Mouse (Mus musculus) small intestine, adult 2 months (tissue): ENCODE measurements around the gene Pts. TPM values are rescaled to one million over a fixed set of nuclear protein-coding genes. Genes with fewer than 3 reads are reported as not detected.

Experiments
- H3K27ac ChIP-seq: fragments of 200-500 bp; 2 replicates; pipeline ENCODE4 v1.5.1; 2012; ENCODE audit warnings: low read depth, low read length, control low read depth, inconsistent platforms; ENCODE audit not compliant: insufficient read depth
- H3K27me3 ChIP-seq: fragments of 200-500 bp; 2 replicates; pipeline ENCODE4 v1.6.1; 2012; ENCODE audit warnings: mild to moderate bottlenecking, moderate library complexity, low read length, inconsistent platforms; ENCODE audit not compliant: control insufficient read depth, insufficient read depth
- H3K36me3 ChIP-seq: fragments of 200-500 bp; 2 replicates; pipeline ENCODE4 v1.6.1; 2012; ENCODE audit warnings: mild to moderate bottlenecking, low read length, control low read depth, inconsistent platforms; ENCODE audit not compliant: control insufficient read depth, insufficient read depth
- H3K4me1 ChIP-seq: fragments of 200-500 bp; 2 replicates; pipeline ENCODE4 v1.6.1; 2012; ENCODE audit warnings: low read length, inconsistent platforms, mixed read lengths; ENCODE audit not compliant: control insufficient read depth, insufficient read depth, insufficient read length
- H3K4me3 ChIP-seq: fragments of 200-500 bp; 2 replicates; pipeline ENCODE4 v1.5.1; 2012; ENCODE audit warnings: low read depth, mild to moderate bottlenecking, control low read depth, inconsistent platforms, low read length, moderate library complexity
- CTCF ChIP-seq: fragments of 200-500 bp; IDR thresholded peaks from 2 replicates; pipeline ENCODE4 v1.5.1; 2012; ENCODE audit warnings: low read depth, mild to moderate bottlenecking, control low read depth, inconsistent platforms, low read length, moderate library complexity, mixed read lengths; ENCODE audit not compliant: insufficient replicate concordance, insufficient read length; ENCODE audit errors: extremely low read depth
- POLR2A ChIP-seq: fragments of 200-500 bp; IDR thresholded peaks from 2 replicates; pipeline ENCODE4 v1.6.1; 2012; ENCODE audit warnings: low read depth, mild to moderate bottlenecking, control low read depth, inconsistent platforms, low read length, moderate library complexity
- WGBS: fragments of 180-500 bp; shearing (Covaris S2); methylation state at CpG from one replicate; pipeline ENCODE4 v1.1.7; 2018; 5-methylcytosine and 5-hydroxymethylcytosine counted together
- polyA plus RNA-seq: library from polyadenylated mRNA; depleted of rRNA; stranded (reverse); fragments of >200 nt; gene quantifications from 2 replicates; pipeline ENCODE4 v1.2.3, GENCODE M21; 2012

Gene Pts
- polyA plus RNA-seq, 1 experiment = 14.9 TPM

DNA sequence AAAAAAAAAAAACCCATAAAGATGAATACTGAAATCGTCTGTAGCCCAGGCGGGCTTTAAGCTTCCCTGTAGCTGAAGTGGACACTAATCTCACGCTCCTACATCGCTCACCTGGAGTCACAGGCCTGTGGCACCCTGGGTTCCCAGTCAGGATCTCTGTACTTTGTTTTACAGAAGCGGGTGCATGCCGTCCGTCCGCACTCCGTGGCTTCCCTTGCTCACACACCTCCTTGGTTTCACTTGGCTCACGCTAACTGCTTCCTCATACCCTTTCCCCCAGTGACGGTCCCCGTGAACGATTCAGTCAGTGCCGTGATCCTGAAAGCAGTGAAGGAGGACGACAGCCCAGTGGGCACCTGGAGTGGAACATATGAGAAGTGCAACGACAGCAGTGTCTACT lies 29.7 kb downstream of the Pts start:
- Histone ChIP-seq H3K27me3 (no peaks in the 10 kb centered on the region), H3K36me3 (no peaks in the 10 kb centered on the region), H3K27ac (no peak overlapping the region), H3K4me1 (no peaks in the 10 kb centered on the region; the same call in 1 of the 2 replicates), H3K4me3 (no peak overlapping the region)
- WGBS = 79% methylated on average over 16 of the region's 16 CpGs
- TF ChIP-seq CTCF (no peak), POLR2A (no peak)

DNA sequence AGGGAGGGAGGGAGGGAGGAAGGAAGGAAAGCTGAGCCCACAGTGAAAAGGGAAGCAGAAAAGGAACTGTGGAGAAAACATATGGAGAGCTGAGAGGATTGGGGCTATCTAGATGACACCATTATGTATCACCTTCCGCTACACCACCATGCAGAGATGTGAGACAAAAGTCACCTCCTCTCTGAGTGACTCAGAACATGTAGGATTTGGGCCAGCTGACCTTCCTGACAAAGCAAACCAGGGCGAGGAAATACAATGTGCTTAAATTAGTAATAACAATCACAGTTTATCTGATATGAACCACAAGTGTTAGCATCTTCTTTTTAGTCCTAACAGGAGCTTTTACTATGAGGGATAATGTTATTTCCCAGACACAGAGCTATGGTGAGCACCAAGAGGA lies 31.0 kb downstream of the Pts start:
- H3K27me3 ChIP-seq = no peaks in the 10 kb centered on the region
- 74% methylated on average over 2 of the region's 2 CpGs for WGBS
- no peaks in the 10 kb centered on the region for H3K36me3 ChIP-seq
- H3K27ac ChIP-seq = no peak overlapping the region
- TF ChIP-seq CTCF (no peak), POLR2A (no peak)
- no peaks in the 10 kb centered on the region; the same call in 1 of the 2 replicates for H3K4me1 ChIP-seq
- H3K4me3 ChIP-seq = no peak overlapping the region

DNA sequence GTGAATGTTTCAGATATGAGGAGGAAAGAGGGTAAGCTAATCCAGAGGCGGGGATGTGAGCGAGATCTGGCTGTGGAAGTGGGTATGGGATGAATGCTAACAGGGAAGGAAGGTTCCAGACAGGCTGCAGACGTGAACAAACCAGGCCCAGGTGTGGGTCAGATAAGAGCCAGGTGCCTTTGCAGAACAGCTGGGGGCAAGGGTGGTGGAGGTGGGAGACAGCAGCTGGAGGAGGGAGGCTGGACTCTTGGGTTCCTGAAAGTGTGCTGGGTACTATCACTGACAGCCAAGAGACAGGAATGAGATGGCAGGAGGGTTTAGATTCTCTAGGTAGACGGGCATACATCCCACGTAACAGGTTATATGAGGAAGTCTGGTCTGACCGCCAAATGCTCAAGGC lies 31.4 kb downstream of the Pts start:
- Histone ChIP-seq H3K4me3 (no peak overlapping the region), H3K36me3 (no peaks in the 10 kb centered on the region), H3K27ac (no peak overlapping the region), H3K27me3 (no peaks in the 10 kb centered on the region), H3K4me1 (no peaks in the 10 kb centered on the region; the same call in 1 of the 2 replicates)
- TF ChIP-seq POLR2A (no peak), CTCF (no peak)
- WGBS = 62% methylated on average over 6 of the region's 6 CpGs

DNA sequence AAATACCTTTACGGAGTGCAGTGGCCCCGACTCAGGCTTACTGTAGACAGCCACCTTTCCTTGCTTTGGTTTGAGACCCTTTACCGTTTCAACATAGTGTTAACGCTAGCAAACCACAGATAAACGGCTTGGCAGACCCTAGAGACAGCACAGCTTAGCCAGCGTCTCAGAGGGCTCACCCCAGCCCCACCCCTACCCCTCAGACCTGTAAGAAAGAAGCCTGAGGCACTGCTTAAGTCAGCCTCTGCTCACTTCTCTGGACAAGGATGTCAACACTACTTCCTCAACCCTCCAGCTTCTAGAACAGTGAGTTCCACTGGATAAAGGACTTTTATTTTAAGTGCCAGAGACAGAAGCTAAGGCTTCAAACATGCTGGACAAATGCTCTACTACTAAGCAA lies 32.0 kb downstream of the Pts start:
- no peaks in the 10 kb centered on the region; the same call in 1 of the 2 replicates for H3K4me1 ChIP-seq
- no peak overlapping the region for H3K27ac ChIP-seq
- no peaks in the 10 kb centered on the region for H3K27me3 ChIP-seq
- TF ChIP-seq POLR2A = no peak
- no peak for TF ChIP-seq CTCF
- WGBS = 53% methylated on average over 6 of the region's 6 CpGs
- H3K4me3 ChIP-seq = no peak overlapping the region
- H3K36me3 ChIP-seq = no peaks in the 10 kb centered on the region

DNA sequence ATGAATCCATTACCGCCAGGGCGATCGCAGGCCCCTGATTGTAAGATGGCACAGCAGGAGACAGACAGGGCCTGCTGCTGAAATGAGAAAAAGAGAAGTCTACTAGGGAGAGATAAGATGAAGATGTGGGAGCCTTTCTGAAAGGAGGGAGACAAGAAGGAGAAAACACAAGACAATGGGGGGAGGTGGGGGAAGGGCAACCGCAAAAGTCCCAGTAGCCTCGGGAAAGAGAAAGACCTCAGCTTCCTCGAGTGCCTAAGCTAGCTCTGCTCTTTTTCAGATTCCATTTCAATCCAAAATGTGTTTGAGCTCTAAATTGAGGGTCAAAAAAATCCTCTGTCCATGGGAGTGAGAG lies 32.4 kb downstream of the Pts start:
- TF ChIP-seq CTCF (no peak), POLR2A (no peak)
- Histone ChIP-seq H3K27ac (no peak overlapping the region), H3K27me3 (no peaks in the 10 kb centered on the region), H3K4me3 (no peak overlapping the region), H3K36me3 (no peaks in the 10 kb centered on the region), H3K4me1 (no peaks in the 10 kb centered on the region; the same call in 1 of the 2 replicates)
- WGBS = 68% methylated on average over 6 of the region's 6 CpGs

DNA sequence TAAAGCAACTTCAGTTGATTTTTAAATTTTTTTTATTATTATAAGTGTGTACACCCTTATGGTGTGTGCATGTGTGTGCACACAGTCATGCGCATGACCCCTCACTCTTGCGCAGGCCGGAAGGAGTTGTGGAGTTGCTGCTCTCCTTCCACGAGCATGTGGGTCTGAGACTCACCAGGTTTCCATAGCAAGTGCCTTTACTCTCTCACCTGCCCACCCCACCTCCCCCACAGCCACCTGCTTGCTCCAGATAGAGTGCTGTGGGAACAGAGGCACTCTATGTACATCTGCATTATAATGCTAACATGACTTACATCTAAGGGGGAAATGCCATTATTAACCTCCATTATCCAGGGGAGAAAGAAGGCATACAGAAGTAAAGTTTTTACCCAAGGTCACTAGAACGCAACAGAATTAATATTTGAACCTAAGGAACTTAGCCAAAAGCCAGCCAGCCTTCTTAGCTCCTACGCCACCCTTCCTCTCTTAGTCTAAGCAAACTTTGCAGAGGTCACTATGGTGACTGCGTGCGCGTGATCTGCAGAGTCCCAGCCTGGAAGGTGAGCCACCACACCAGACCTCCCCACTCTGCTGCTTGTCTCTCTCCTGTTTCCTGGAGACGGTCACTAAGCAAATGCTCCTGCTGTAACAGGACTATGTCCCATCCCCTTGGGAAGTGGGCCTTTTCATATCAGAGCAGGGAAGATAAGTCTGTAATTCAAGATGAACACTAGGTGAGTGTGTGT lies 32.9 kb downstream of the Pts start:
- no peak overlapping the region for H3K27ac ChIP-seq
- H3K27me3 ChIP-seq = no peaks in the 10 kb centered on the region
- no peak for TF ChIP-seq POLR2A
- no peak for TF ChIP-seq CTCF
- H3K4me1 ChIP-seq = no peaks in the 10 kb centered on the region; the same call in 1 of the 2 replicates
- 85% methylated on average over 10 of the region's 10 CpGs for WGBS
- no peaks in the 10 kb centered on the region for H3K36me3 ChIP-seq
- H3K4me3 ChIP-seq = no peak overlapping the region

DNA sequence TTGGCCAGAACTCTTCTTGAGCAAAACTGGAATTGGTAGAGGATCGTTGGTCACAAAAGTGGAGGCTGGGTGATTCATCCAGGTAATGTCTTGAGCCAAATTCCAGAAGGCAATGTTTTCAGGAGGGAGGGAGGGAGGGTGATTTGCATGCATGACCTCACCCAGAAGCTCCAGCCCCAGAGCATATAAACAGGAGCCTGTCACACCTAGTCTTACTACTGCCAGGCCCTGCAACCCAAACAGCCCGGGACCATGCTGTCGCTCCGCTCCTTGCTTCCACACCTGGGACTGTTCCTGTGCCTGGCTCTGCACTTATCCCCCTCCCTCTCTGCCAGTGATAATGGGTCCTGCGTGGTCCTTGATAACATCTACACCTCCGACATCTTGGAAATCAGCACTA lies 34.2 kb downstream of the Pts start, which contains the start of gene Plet1:
Gene Plet1, plus strand, starts transcription at position 215 of the 400 bp plus-strand sequence.
- no peak within 1 kb of the TSS for H3K4me3 ChIP-seq

DNA sequence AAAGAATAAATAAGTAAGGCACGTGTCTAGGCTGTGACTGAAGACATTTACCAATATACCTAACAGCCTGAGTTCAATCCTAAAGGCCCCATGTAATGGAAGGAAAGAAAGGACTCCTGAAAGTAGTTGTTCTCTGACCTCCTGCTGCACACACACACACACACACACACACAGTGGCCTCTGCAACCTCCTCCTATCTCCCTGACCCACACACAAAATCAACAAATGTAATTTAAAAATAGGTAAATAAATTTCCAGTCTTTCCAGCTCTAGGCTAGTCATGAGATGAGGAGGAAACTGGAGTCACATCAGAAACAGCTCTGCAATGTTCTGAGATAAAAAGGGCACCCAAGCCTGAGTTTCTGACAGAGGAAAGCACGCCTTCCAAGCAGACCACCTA lies 34.7 kb downstream of the Pts start:
- H3K4me1 ChIP-seq = no peaks in the 10 kb centered on the region; the same call in 1 of the 2 replicates
- 74% methylated on average over 2 of the region's 2 CpGs for WGBS
- H3K27ac ChIP-seq = no peak overlapping the region
- no peaks in the 10 kb centered on the region for H3K36me3 ChIP-seq
- H3K4me3 ChIP-seq = no peak overlapping the region
- TF ChIP-seq POLR2A = no peak
- no peak for TF ChIP-seq CTCF
- H3K27me3 ChIP-seq = no peaks in the 10 kb centered on the region

More for the DNA sequence above, 34.2 kb downstream of the Pts start, which contains the start of gene Plet1:
- WGBS = 65% methylated on average over 6 of the region's 6 CpGs
- Histone ChIP-seq H3K36me3 (no peaks in the 10 kb centered on the region), H3K27ac (no peak within 1 kb of the TSS), H3K27me3 (no peaks in the 10 kb centered on the region), H3K4me1 (no peaks in the 10 kb centered on the region; the same call in 1 of the 2 replicates)
- TF ChIP-seq CTCF (no peak), POLR2A (no peak)
